Comparison of ENCODE assay signal across 10 mouse cellular contexts in genomic region chr1:89184111-89184785, GRCm38 (mm10).
A peak's percentile ranks its signal among the peaks of the same experiment; 100 is the strongest.
DNase-seq lines count a peak whose midpoint lies in the region; ATAC-seq lines count a peak whose summit lies in the region.
"Had no signal": no experiment of that assay in that cellular context is flagged by ENCODE, and none has a peak within 500 bp of the region (broad histone marks: within the 10 kb centered on the region; RNA-seq: fewer than 3 reads in every experiment).

No protein-coding gene starts in this region.

- no peaks in the 10 kb centered on the region for H3K36me3 ChIP-seq in heart, embryonic 10.5 days
- H3K36me3 ChIP-seq in forebrain, embryonic 15.5 days = no peaks in the 10 kb centered on the region
- H3K36me3 ChIP-seq in midbrain, embryonic 12.5 days = no peaks in the 10 kb centered on the region
- no peaks in the 10 kb centered on the region for H3K36me3 ChIP-seq in neural tube, embryonic 15.5 days
- H3K36me3 ChIP-seq: liver, embryonic 13.5 days; neural tube, embryonic 12.5 days had no signal

- 87% methylated on average over 6 of the region's 6 CpGs for WGBS in heart, embryonic 10.5 days
- WGBS in forebrain, embryonic 15.5 days = 51% methylated on average over 6 of the region's 6 CpGs
- WGBS in midbrain, embryonic 12.5 days = 57% methylated on average over 6 of the region's 6 CpGs
- WGBS in neural tube, embryonic 15.5 days = 66% methylated on average over 6 of the region's 6 CpGs

- no peak for DNase-seq in heart, embryonic 10.5 days (ENCODE audit: low spot score)
- no peak for DNase-seq in heart, adult 8-10 months (ENCODE audit: low spot score)
- no peak for DNase-seq in kidney, postnatal 25 days
- no peak for DNase-seq in thymus, adult 18-20 months
- DNase-seq: liver, embryonic 13.5 days had no signal

- H3K4me1 ChIP-seq in heart, embryonic 10.5 days = peaks cover 38% of the 10 kb centered on the region
- H3K4me1 ChIP-seq in forebrain, embryonic 15.5 days = peaks cover 15% of the 10 kb centered on the region
- peaks cover 23% of the 10 kb centered on the region for H3K4me1 ChIP-seq in midbrain, embryonic 12.5 days
- H3K4me1 ChIP-seq in neural tube, embryonic 15.5 days = peaks cover 16% of the 10 kb centered on the region
- H3K4me1 ChIP-seq: liver, embryonic 13.5 days had no signal

- H3K9me3 ChIP-seq in heart, embryonic 10.5 days = no peaks in the 10 kb centered on the region
- H3K9me3 ChIP-seq in forebrain, embryonic 15.5 days = no peaks in the 10 kb centered on the region
- H3K9me3 ChIP-seq in midbrain, embryonic 12.5 days = no peaks in the 10 kb centered on the region
- H3K9me3 ChIP-seq in neural tube, embryonic 15.5 days (replicated peaks) = no peaks in the 10 kb centered on the region
- H3K9me3 ChIP-seq: liver, embryonic 13.5 days; neural tube, embryonic 12.5 days had no signal

- H3K4me3 ChIP-seq in heart, embryonic 10.5 days = no peak overlapping the region
- H3K4me3 ChIP-seq in forebrain, embryonic 15.5 days = no peak overlapping the region
- H3K4me3 ChIP-seq in midbrain, embryonic 12.5 days = no peak overlapping the region
- H3K4me3 ChIP-seq in neural tube, embryonic 15.5 days (replicated peaks) = no peak overlapping the region
- H3K4me3 ChIP-seq: liver, embryonic 13.5 days; neural tube, embryonic 12.5 days had no signal

- H3K4me2 ChIP-seq in forebrain, embryonic 15.5 days (replicated peaks) = no peak overlapping the region
- H3K4me2 ChIP-seq in midbrain, embryonic 12.5 days (replicated peaks) = 0 out of 2 replicates have a peak overlapping the region, but pooled peaks have one; percentile 31
- H3K4me2 ChIP-seq in neural tube, embryonic 15.5 days = no peak overlapping the region
- H3K4me2 ChIP-seq: liver, embryonic 13.5 days had no signal

- ATAC-seq in cerebellum, adult (ENCODE audit: insufficient number of reproducible peaks, low FRiP score, low TSS enrichment) = peak; percentile 56; the same call in 1 of the 2 replicates
- peak; percentile 36; the same call in 1 of the 2 replicates for ATAC-seq in forebrain, embryonic 15.5 days (replicated peaks)
- peak; percentile 50; the same call in 1 of the 2 replicates for ATAC-seq in midbrain, embryonic 12.5 days (ENCODE audit: low FRiP score, low read depth)
- ATAC-seq in neural tube, embryonic 15.5 days (ENCODE audit: low FRiP score) = no peak

- peak overlapping the region; percentile 91 for H3K27ac ChIP-seq in heart, embryonic 10.5 days
- peak overlapping the region; percentile 58 for H3K27ac ChIP-seq in forebrain, embryonic 15.5 days (replicated peaks)
- H3K27ac ChIP-seq in midbrain, embryonic 12.5 days (replicated peaks) = peak overlapping the region; percentile 36
- no peak overlapping the region for H3K27ac ChIP-seq in neural tube, embryonic 15.5 days (replicated peaks)
- H3K27ac ChIP-seq: liver, embryonic 13.5 days; neural tube, embryonic 12.5 days had no signal

- no peaks in the 10 kb centered on the region for H3K27me3 ChIP-seq in heart, embryonic 10.5 days (ENCODE audit: insufficient read depth, poor library complexity, severe bottlenecking)
- H3K27me3 ChIP-seq in forebrain, embryonic 15.5 days = no peaks in the 10 kb centered on the region
- H3K27me3 ChIP-seq in midbrain, embryonic 12.5 days = no peaks in the 10 kb centered on the region
- H3K27me3 ChIP-seq in neural tube, embryonic 15.5 days (replicated peaks) = no peaks in the 10 kb centered on the region
- H3K27me3 ChIP-seq: liver, embryonic 13.5 days; neural tube, embryonic 12.5 days had no signal

- no peak overlapping the region for H3K9ac ChIP-seq in forebrain, embryonic 15.5 days (replicated peaks)
- H3K9ac ChIP-seq in midbrain, embryonic 12.5 days (replicated peaks) = no peak overlapping the region
- H3K9ac ChIP-seq in neural tube, embryonic 15.5 days (replicated peaks) = no peak overlapping the region
- H3K9ac ChIP-seq: liver, embryonic 13.5 days; neural tube, embryonic 12.5 days had no signal
